Mouse (Mus musculus): Measurements from ENCODE around the gene Paqr7. TPM values are rescaled to one million over a fixed set of nuclear protein-coding genes. Genes with fewer than 3 reads are reported as not detected.
A peak's percentile ranks its signal among the peaks of the same experiment; 100 is the strongest.

Gene Paqr7
- total and polyA plus RNA-seq, 3 experiments = 0.43 to 2.7 (median 0.89) TPM

DNA sequence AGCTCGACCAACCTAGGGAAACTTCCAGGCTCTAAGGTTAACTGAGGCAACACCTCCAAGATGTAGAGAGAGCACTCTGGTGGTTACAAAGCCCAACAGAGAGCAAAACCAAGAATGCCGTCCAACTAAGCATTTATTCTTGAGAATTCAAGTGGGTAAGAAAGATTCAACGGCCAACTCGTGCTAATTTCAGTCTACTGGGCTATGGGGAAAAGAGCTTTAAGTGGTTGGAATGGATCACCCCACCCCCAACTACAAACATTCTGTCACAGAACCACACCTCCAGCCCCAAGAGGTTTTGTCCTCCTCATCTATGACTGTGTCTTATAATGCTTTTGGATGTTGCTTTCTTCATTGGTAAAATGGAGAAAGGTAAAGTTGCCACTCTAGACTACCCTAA, 36.4 kb downstream of the Paqr7 start:
- no peaks in the 10 kb centered on the region for H3K9me3 ChIP-seq (replicated peaks; ENCODE audit: low read length)
- no peak for TF ChIP-seq GABPA (IDR thresholded peaks at IDR 0.05; ENCODE audit: insufficient replicate concordance, low read depth, low read length)
- TF ChIP-seq MAFK (IDR thresholded peaks at IDR 0.05; ENCODE audit: insufficient replicate concordance, low read length) = no peak
- TF ChIP-seq ZKSCAN1 (IDR thresholded peaks at IDR 0.05; ENCODE audit: borderline replicate concordance, low read depth, low read length) = no peak
- TF ChIP-seq JUN (IDR thresholded peaks at IDR 0.05; ENCODE audit: insufficient read depth, low read depth, low read length) = no peak
- no peak for TF ChIP-seq TBP (conservative IDR thresholded peaks at IDR 0.05; ENCODE audit: low read depth, low read length)
- TF ChIP-seq CHD2 (IDR thresholded peaks at IDR 0.05; ENCODE audit: low read length) = no peak
- no peak for TF ChIP-seq SIN3A (IDR thresholded peaks at IDR 0.05; ENCODE audit: low read length)
- TF ChIP-seq E2F4 (IDR thresholded peaks at IDR 0.05; ENCODE audit: insufficient replicate concordance, low read depth, low read length) = no peak
- TF ChIP-seq MEF2A (IDR thresholded peaks at IDR 0.05; ENCODE audit: borderline replicate concordance, low read depth, low read length) = no peak
- TF ChIP-seq KAT2A (IDR thresholded peaks at IDR 0.05; ENCODE audit: insufficient replicate concordance, low read length) = no peak
- TF ChIP-seq MYC (IDR thresholded peaks at IDR 0.05; ENCODE audit: low read depth, low read length) = no peak
- no peak for TF ChIP-seq HCFC1 (IDR thresholded peaks at IDR 0.05; ENCODE audit: low read depth, low read length)
- TF ChIP-seq NELFE (IDR thresholded peaks at IDR 0.05; ENCODE audit: low read depth, low read length) = no peak
- peaks cover 21 to 41% of the 10 kb centered on the region in 2 experiments for H3K36me3 ChIP-seq (replicated peaks in 1 of 2; ENCODE audit: control insufficient read depth in 1 of 2, insufficient read depth in 1 of 2, low read length in 1 of 2)
- H3K27ac ChIP-seq (ENCODE audit: insufficient read depth, low read depth) = no peak overlapping the region
- H3K4me2 ChIP-seq (ENCODE audit: insufficient read depth, low read depth, poor library complexity, severe bottlenecking) = no peak overlapping the region
- no peak for DNase-seq (ENCODE audit: extremely low read depth)
- peaks cover 3 to 24% of the 10 kb centered on the region in 2 experiments; a peak in 3 of 4 replicates for H3K4me1 ChIP-seq (ENCODE audit: control insufficient read depth in 1 of 2, insufficient read depth in 2 of 2)
- no peak overlapping the region for H3K4me3 ChIP-seq (replicated peaks in 1 of 3; ENCODE audit: low read depth in 2 of 3, low read length in 2 of 3, poor library complexity in 1 of 3)
- peaks cover 9% of the 10 kb centered on the region for H3K27me3 ChIP-seq (replicated peaks)
- dilution Hi-C loops (cut with MboI; ENCODE audit: extremely low pct_ligation_motif_present, extremely low pct_unique_long_range_greater_than_20kb, low sequenced_read_pairs) = no loop called here
- H3K9ac ChIP-seq (ENCODE audit: insufficient read depth, low read depth) = no peak overlapping the region
- in situ Hi-C loops (cut with MboI; ENCODE audit: low pct_ligation_motif_present, low pct_unique_long_range_greater_than_20kb, low sequenced_read_pairs) = no loop called here
- no peaks in the 10 kb centered on the region for H3K79me2 ChIP-seq (replicated peaks; ENCODE audit: control insufficient read depth, extremely low read depth, insufficient read depth, poor library complexity, severe bottlenecking)

DNA sequence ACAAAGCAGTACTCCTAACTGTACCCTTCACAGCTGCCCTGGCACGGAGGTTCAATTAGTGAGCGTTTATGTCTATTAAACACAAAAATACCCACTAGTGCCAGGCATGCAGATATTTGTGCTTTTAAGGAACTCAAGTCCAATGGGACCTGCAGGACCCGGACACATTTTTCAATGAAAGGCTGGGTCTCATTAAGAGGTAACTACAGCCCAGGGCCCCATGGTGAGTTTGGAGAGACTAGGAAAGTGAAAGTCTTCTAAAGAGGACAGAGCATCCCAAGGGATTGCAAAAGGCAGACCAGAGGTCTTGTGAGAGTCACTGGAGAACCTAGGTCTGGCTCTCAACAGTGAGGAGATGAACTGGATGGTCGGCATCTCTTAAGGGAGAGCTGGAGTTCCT, 36.9 kb downstream of the Paqr7 start:
- in situ Hi-C loops (cut with MboI; ENCODE audit: low pct_ligation_motif_present, low pct_unique_long_range_greater_than_20kb, low sequenced_read_pairs) = no loop called here
- Histone ChIP-seq H3K4me3 (replicated peaks in 1 of 3; ENCODE audit: low read depth in 2 of 3, low read length in 2 of 3, poor library complexity in 1 of 3) (peak overlapping the region in 1 of 3 experiments; percentile 2), H3K9me3 (replicated peaks; ENCODE audit: low read length) (no peaks in the 10 kb centered on the region), H3K27me3 (replicated peaks) (peaks cover 12% of the 10 kb centered on the region), H3K27ac (ENCODE audit: insufficient read depth, low read depth) (no peak overlapping the region), H3K4me1 (ENCODE audit: control insufficient read depth in 1 of 2, insufficient read depth in 2 of 2) (peaks cover 3 to 24% of the 10 kb centered on the region in 2 experiments; a peak in 3 of 4 replicates), H3K9ac (ENCODE audit: insufficient read depth, low read depth) (no peak overlapping the region), H3K79me2 (replicated peaks; ENCODE audit: control insufficient read depth, extremely low read depth, insufficient read depth, poor library complexity, severe bottlenecking) (no peaks in the 10 kb centered on the region), H3K36me3 (replicated peaks in 1 of 2; ENCODE audit: control insufficient read depth in 1 of 2, insufficient read depth in 1 of 2, low read length in 1 of 2) (peaks cover 20 to 37% of the 10 kb centered on the region in 2 experiments), H3K4me2 (ENCODE audit: insufficient read depth, low read depth, poor library complexity, severe bottlenecking) (peak overlapping the region; percentile 86)
- no peak for TF ChIP-seq ZMIZ1 (IDR thresholded peaks at IDR 0.05; ENCODE audit: low read depth, low read length)
- no peak for TF ChIP-seq MAX (IDR thresholded peaks at IDR 0.05; ENCODE audit: low read length)
- TF ChIP-seq CHD1 (IDR thresholded peaks at IDR 0.05; ENCODE audit: low read depth, low read length) = no peak
- no peak for TF ChIP-seq ETS1 (conservative IDR thresholded peaks at IDR 0.05; ENCODE audit: low read depth, low read length)
- no peak for TF ChIP-seq USF2 (conservative IDR thresholded peaks at IDR 0.05; ENCODE audit: low read depth, low read length)
- no peak for TF ChIP-seq MEF2A (IDR thresholded peaks at IDR 0.05; ENCODE audit: borderline replicate concordance, low read depth, low read length)
- no peak for TF ChIP-seq NRF1 (IDR thresholded peaks at IDR 0.05; ENCODE audit: low read depth, low read length)
- TF ChIP-seq RCOR1 (conservative IDR thresholded peaks at IDR 0.05; ENCODE audit: low read depth, low read length) = no peak
- TF ChIP-seq TBP (conservative IDR thresholded peaks at IDR 0.05; ENCODE audit: low read depth, low read length) = no peak
- no peak for TF ChIP-seq TCF12 (IDR thresholded peaks at IDR 0.05; ENCODE audit: low read depth, low read length)
- no peak for TF ChIP-seq JUN (IDR thresholded peaks at IDR 0.05; ENCODE audit: insufficient read depth, low read depth, low read length)
- no peak for TF ChIP-seq BHLHE40 (IDR thresholded peaks at IDR 0.05; ENCODE audit: low read depth, low read length)
- no peak for TF ChIP-seq MAZ (IDR thresholded peaks at IDR 0.05; ENCODE audit: low read depth, low read length)
- TF ChIP-seq ELF1 (IDR thresholded peaks at IDR 0.05; ENCODE audit: low read depth, low read length) = no peak
- TF ChIP-seq MXI1 (IDR thresholded peaks at IDR 0.05; ENCODE audit: low read depth, low read length) = no peak
- TF ChIP-seq EP300 (IDR thresholded peaks at IDR 0.05; ENCODE audit: low read length) = no peak
- no peak for DNase-seq (ENCODE audit: extremely low read depth)
- dilution Hi-C loops (cut with MboI; ENCODE audit: extremely low pct_ligation_motif_present, extremely low pct_unique_long_range_greater_than_20kb, low sequenced_read_pairs) = no loop called here
